9 mouse cellular contexts compared by ENCODE assay signal in genomic region chr3:49944783-49945182, GRCm38 (mm10).
DNase-seq lines count a peak whose midpoint lies in the region; ATAC-seq lines count a peak whose summit lies in the region.
"Had no signal": no experiment of that assay in that cellular context is flagged by ENCODE, and none has a peak within 500 bp of the region (broad histone marks: within the 10 kb centered on the region; RNA-seq: fewer than 3 reads in every experiment).

No protein-coding gene starts in this region.

- no peak overlapping the region for H3K4me2 ChIP-seq in heart, embryonic 12.5 days
- H3K4me2 ChIP-seq: neural tube, embryonic 12.5 days had no signal

- H3K9me3 ChIP-seq in heart, embryonic 12.5 days (replicated peaks), result no peaks in the 10 kb centered on the region
- H3K9me3 ChIP-seq: neural tube, embryonic 12.5 days had no signal

- H3K4me3 ChIP-seq in heart, embryonic 12.5 days, result no peak overlapping the region
- H3K4me3 ChIP-seq: neural tube, embryonic 12.5 days had no signal

- H3K27me3 ChIP-seq in heart, embryonic 12.5 days (replicated peaks), result no peaks in the 10 kb centered on the region
- H3K27me3 ChIP-seq: neural tube, embryonic 12.5 days had no signal

- H3K36me3 ChIP-seq in heart, embryonic 12.5 days, result no peaks in the 10 kb centered on the region
- H3K36me3 ChIP-seq: neural tube, embryonic 12.5 days had no signal

- DNase-seq in heart, adult 18-20 months, result peak; percentile 29 to 72
- DNase-seq in frontal cortex, postnatal 10 days (ENCODE audit: low spot score in 2 of 2), result peak; percentile 4 to 6
- peak; percentile 4 to 42 for DNase-seq in kidney, postnatal 25 days
- peak; percentile 57 to 76 for DNase-seq in lung, postnatal 4 days
- DNase-seq in adrenal gland, adult 18-20 months (ENCODE audit: low spot score in 2 of 2), result no peak
- no peak for DNase-seq in spleen, postnatal 10 days (ENCODE audit: low spot score in 2 of 2)
- no peak for DNase-seq in spleen, adult 18-20 months

- H3K4me1 ChIP-seq in heart, embryonic 12.5 days (replicated peaks), result no peaks in the 10 kb centered on the region
- H3K4me1 ChIP-seq: neural tube, embryonic 12.5 days had no signal

- 44% methylated on average over 5 of the region's 5 CpGs for WGBS in heart, embryonic 12.5 days

- H3K27ac ChIP-seq in heart, embryonic 12.5 days (ENCODE audit: poor library complexity, severe bottlenecking), result no peak overlapping the region
- H3K27ac ChIP-seq: neural tube, embryonic 12.5 days had no signal

- no peak overlapping the region for H3K9ac ChIP-seq in heart, embryonic 12.5 days
- H3K9ac ChIP-seq: neural tube, embryonic 12.5 days had no signal

- no peak for ATAC-seq in heart, embryonic 12.5 days (ENCODE audit: insufficient number of reproducible peaks, low FRiP score)

Comparison
In these comparisons a context has a peak if more than half of its experiments do, and no peak if none do; other contexts are left out.
1. DNase-seq: peak in heart, adult 18-20 months (2 of 2), frontal cortex, postnatal 10 days (2 of 2), kidney, postnatal 25 days (2 of 2) and lung, postnatal 4 days (2 of 2); none in adrenal gland, adult 18-20 months (0 of 2), spleen, postnatal 10 days (0 of 2) and spleen, adult 18-20 months (0 of 2).